Mouse (Mus musculus): ENCODE measurements at regions not wholly inside any gene's neighbourhood (a gene's known extent, or its start where the extent isn't known, plus 50 kb on each side); places are given as distances from the start of the nearest gene placed in this dataset.

DNA sequence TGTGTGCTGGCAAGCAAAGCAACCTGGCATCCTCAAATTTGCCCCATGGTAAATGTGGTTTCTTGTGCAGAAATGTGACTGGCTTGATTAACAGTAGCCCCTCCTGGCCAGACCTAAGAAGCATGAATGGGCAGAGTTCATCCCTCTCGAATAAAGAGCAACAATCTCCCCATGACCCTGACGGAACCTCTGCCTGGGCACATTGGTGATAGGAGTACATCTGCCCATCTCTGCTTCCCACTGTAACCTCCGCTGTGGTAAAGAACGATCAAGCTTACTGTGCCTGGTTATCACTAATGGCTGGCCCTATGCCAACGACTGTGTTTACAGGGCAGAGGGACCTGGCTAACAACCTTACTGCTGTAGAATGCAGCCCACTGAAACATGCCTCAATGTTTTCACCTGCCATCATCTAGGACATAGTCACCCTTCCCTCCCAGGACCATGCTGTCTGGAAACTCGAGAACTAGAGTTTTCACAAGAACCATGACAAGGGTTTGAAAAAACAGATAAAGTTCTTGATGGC lies 69.6 kb upstream of the Tspan2 start:
- Histone ChIP-seq H3K4me3 (ENCODE audit: insufficient read depth in 1 of 2, low read depth in 1 of 2, low read length in 2 of 2, poor library complexity in 1 of 2, severe bottlenecking in 1 of 2) (no peak overlapping the region), H3K36me3 (ENCODE audit: control insufficient read depth, insufficient read depth, low read length, poor library complexity, severe bottlenecking) (no peaks in the 10 kb centered on the region), H3K9ac (ENCODE audit: insufficient read depth, low read depth, low read length, poor library complexity, severe bottlenecking) (no peak overlapping the region), H3K9me3 (ENCODE audit: control insufficient read depth, insufficient read depth, low read depth, low read length) (no peaks in the 10 kb centered on the region), H3K4me1 (ENCODE audit: control insufficient read depth in 2 of 2, insufficient read depth in 2 of 2, low read length in 2 of 2, poor library complexity in 1 of 2) (no peaks in the 10 kb centered on the region), H3K27ac (ENCODE audit: insufficient read depth, low read depth, low read length, poor library complexity, severe bottlenecking) (no peak overlapping the region)
- TF ChIP-seq ZNF384 (IDR thresholded peaks at IDR 0.05; ENCODE audit: low read depth, low read length) (no peak), HCFC1 (IDR thresholded peaks at IDR 0.05; ENCODE audit: borderline replicate concordance, insufficient read depth, low read length) (no peak), CHD2 (IDR thresholded peaks at IDR 0.05; ENCODE audit: low read depth, low read length) (no peak)
- no peak for DNase-seq (ENCODE audit: low read depth, low spot score)
- in situ Hi-C loops (cut with MboI; ENCODE audit: low sequenced_read_pairs in 2 of 2, unreplicated experiment in 2 of 2), result no loop called here

DNA sequence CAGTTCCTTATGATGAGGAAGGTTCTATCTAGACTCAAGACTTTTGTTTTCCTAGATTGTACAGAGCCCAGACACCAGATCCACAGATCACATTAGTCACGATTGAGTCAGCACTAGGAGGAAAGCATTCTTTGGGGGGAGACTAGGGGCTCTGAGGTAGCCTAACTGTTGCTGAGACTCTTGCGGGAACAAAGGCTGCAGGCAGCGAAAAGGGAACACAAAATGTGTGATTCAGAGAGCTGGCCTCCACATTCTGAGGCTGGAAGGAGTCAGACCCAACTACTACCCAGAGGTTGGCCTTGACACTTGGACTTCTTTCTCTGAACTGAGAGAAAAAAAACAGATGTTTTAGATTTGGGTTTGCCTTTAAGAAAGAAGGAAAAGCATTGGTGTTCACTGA lies 66.5 kb upstream of the Tspan2 start:
- Histone ChIP-seq H3K4me3 (ENCODE audit: insufficient read depth in 1 of 2, low read depth in 1 of 2, low read length in 2 of 2, poor library complexity in 1 of 2, severe bottlenecking in 1 of 2) (no peak overlapping the region), H3K9me3 (ENCODE audit: control insufficient read depth, insufficient read depth, low read depth, low read length) (no peaks in the 10 kb centered on the region), H3K9ac (ENCODE audit: insufficient read depth, low read depth, low read length, poor library complexity, severe bottlenecking) (no peak overlapping the region), H3K36me3 (ENCODE audit: control insufficient read depth, insufficient read depth, low read length, poor library complexity, severe bottlenecking) (no peaks in the 10 kb centered on the region), H3K27ac (ENCODE audit: insufficient read depth, low read depth, low read length, poor library complexity, severe bottlenecking) (no peak overlapping the region), H3K4me1 (ENCODE audit: control insufficient read depth in 2 of 2, insufficient read depth in 2 of 2, low read length in 2 of 2, poor library complexity in 1 of 2) (no peaks in the 10 kb centered on the region)
- DNase-seq (ENCODE audit: low read depth, low spot score), result no peak
- no peak for TF ChIP-seq HCFC1 (IDR thresholded peaks at IDR 0.05; ENCODE audit: borderline replicate concordance, insufficient read depth, low read length)
- no peak for TF ChIP-seq ZNF384 (IDR thresholded peaks at IDR 0.05; ENCODE audit: low read depth, low read length)
- no peak for TF ChIP-seq ZC3H11A (IDR thresholded peaks at IDR 0.05; ENCODE audit: borderline replicate concordance, low read depth, low read length)
- no peak for TF ChIP-seq MAFK (IDR thresholded peaks at IDR 0.05; ENCODE audit: insufficient read depth, low read depth, low read length)
- no peak for TF ChIP-seq CHD2 (IDR thresholded peaks at IDR 0.05; ENCODE audit: low read depth, low read length)
- in situ Hi-C loops (cut with MboI; ENCODE audit: low sequenced_read_pairs in 2 of 2, unreplicated experiment in 2 of 2), result no loop called here

DNA sequence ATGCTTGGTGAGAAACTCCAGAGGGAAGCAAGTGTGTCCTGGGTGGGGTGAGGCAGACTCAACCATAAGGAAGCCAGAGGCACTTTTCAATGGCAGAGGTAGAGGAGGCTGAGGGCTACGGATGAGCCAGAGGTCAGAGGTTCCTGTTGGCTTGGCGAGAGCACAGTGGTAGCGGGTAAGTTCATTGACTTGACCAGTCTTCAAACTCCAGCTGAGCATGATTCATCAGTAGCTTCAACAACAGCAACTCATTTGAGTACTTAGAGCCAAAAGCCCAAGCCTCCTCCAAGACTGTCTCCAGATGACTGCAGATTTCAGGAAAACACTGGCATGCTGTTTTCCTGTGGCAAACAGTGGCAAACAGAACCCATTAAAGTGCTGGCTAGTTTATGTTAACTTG lies 65.8 kb upstream of the Tspan2 start:
- H3K36me3 ChIP-seq (ENCODE audit: control insufficient read depth, insufficient read depth, low read length, poor library complexity, severe bottlenecking), result no peaks in the 10 kb centered on the region
- in situ Hi-C loops (cut with MboI; ENCODE audit: low sequenced_read_pairs in 2 of 2, unreplicated experiment in 2 of 2), result no loop called here
- TF ChIP-seq MAFK (IDR thresholded peaks at IDR 0.05; ENCODE audit: insufficient read depth, low read depth, low read length) (no peak), CHD2 (IDR thresholded peaks at IDR 0.05; ENCODE audit: low read depth, low read length) (no peak), HCFC1 (IDR thresholded peaks at IDR 0.05; ENCODE audit: borderline replicate concordance, insufficient read depth, low read length) (no peak), ZC3H11A (IDR thresholded peaks at IDR 0.05; ENCODE audit: borderline replicate concordance, low read depth, low read length) (no peak), ZNF384 (IDR thresholded peaks at IDR 0.05; ENCODE audit: low read depth, low read length) (no peak)
- H3K9ac ChIP-seq (ENCODE audit: insufficient read depth, low read depth, low read length, poor library complexity, severe bottlenecking), result no peak overlapping the region
- no peak overlapping the region for H3K27ac ChIP-seq (ENCODE audit: insufficient read depth, low read depth, low read length, poor library complexity, severe bottlenecking)
- H3K4me1 ChIP-seq (ENCODE audit: control insufficient read depth in 2 of 2, insufficient read depth in 2 of 2, low read length in 2 of 2, poor library complexity in 1 of 2), result no peaks in the 10 kb centered on the region
- DNase-seq (ENCODE audit: low read depth, low spot score), result no peak
- H3K4me3 ChIP-seq (ENCODE audit: insufficient read depth in 1 of 2, low read depth in 1 of 2, low read length in 2 of 2, poor library complexity in 1 of 2, severe bottlenecking in 1 of 2), result no peak overlapping the region
- H3K9me3 ChIP-seq (ENCODE audit: control insufficient read depth, insufficient read depth, low read depth, low read length), result no peaks in the 10 kb centered on the region

DNA sequence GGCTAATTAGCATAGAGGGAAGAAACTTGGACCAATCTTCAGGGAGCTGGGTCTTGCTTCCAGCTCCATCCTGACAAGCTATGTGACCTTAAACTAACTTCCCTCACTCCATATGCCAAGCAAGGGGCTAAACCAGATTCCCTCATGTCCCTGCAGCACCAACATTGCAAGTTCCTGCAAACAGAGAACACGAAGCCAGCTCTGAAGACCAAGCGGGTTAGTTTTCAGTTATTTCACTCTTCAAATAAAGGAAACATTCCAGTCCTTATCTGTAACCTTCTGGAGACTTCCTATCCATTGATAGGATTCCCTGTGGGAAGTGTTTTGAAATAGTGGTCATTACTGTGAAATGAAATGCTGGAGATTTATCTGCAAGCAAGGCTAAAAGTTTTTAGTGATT lies 64.4 kb upstream of the Tspan2 start:
- Histone ChIP-seq H3K9me3 (ENCODE audit: control insufficient read depth, insufficient read depth, low read depth, low read length) (no peaks in the 10 kb centered on the region), H3K4me1 (ENCODE audit: control insufficient read depth in 2 of 2, insufficient read depth in 2 of 2, low read length in 2 of 2, poor library complexity in 1 of 2) (no peaks in the 10 kb centered on the region), H3K36me3 (ENCODE audit: control insufficient read depth, insufficient read depth, low read length, poor library complexity, severe bottlenecking) (no peaks in the 10 kb centered on the region), H3K27ac (ENCODE audit: insufficient read depth, low read depth, low read length, poor library complexity, severe bottlenecking) (no peak overlapping the region), H3K4me3 (ENCODE audit: insufficient read depth in 1 of 2, low read depth in 1 of 2, low read length in 2 of 2, poor library complexity in 1 of 2, severe bottlenecking in 1 of 2) (no peak overlapping the region), H3K9ac (ENCODE audit: insufficient read depth, low read depth, low read length, poor library complexity, severe bottlenecking) (no peak overlapping the region)
- no peak for DNase-seq (ENCODE audit: low read depth, low spot score)
- TF ChIP-seq ZNF384 (IDR thresholded peaks at IDR 0.05; ENCODE audit: low read depth, low read length), result no peak
- no peak for TF ChIP-seq HCFC1 (IDR thresholded peaks at IDR 0.05; ENCODE audit: borderline replicate concordance, insufficient read depth, low read length)
- TF ChIP-seq MAFK (IDR thresholded peaks at IDR 0.05; ENCODE audit: insufficient read depth, low read depth, low read length), result no peak
- no peak for TF ChIP-seq ZC3H11A (IDR thresholded peaks at IDR 0.05; ENCODE audit: borderline replicate concordance, low read depth, low read length)
- no peak for TF ChIP-seq CHD2 (IDR thresholded peaks at IDR 0.05; ENCODE audit: low read depth, low read length)
- in situ Hi-C loops (cut with MboI; ENCODE audit: low sequenced_read_pairs in 2 of 2, unreplicated experiment in 2 of 2), result no loop called here

DNA sequence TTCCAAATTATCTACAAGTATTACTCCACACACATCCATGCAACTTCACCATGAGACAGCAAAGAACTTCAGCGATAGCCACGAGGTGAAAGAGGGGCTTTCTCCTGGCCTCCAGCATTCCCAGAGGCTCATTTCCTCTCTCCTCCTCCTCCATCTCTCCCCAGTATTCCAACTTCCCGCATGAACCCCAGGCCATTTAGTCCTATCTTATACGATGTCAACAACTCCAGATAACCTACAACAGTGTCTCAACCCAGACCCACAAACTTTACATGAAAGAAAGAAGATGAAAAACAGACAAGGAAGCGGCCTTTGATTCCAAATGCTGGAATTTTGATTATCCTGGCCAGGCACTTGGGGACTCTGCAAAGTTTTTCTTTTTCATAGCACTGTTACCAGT lies 63.8 kb upstream of the Tspan2 start:
- Histone ChIP-seq H3K4me3 (ENCODE audit: insufficient read depth in 1 of 2, low read depth in 1 of 2, low read length in 2 of 2, poor library complexity in 1 of 2, severe bottlenecking in 1 of 2) (no peak overlapping the region), H3K4me1 (ENCODE audit: control insufficient read depth in 2 of 2, insufficient read depth in 2 of 2, low read length in 2 of 2, poor library complexity in 1 of 2) (no peaks in the 10 kb centered on the region), H3K36me3 (ENCODE audit: control insufficient read depth, insufficient read depth, low read length, poor library complexity, severe bottlenecking) (no peaks in the 10 kb centered on the region), H3K27ac (ENCODE audit: insufficient read depth, low read depth, low read length, poor library complexity, severe bottlenecking) (no peak overlapping the region), H3K9me3 (ENCODE audit: control insufficient read depth, insufficient read depth, low read depth, low read length) (no peaks in the 10 kb centered on the region), H3K9ac (ENCODE audit: insufficient read depth, low read depth, low read length, poor library complexity, severe bottlenecking) (no peak overlapping the region)
- DNase-seq (ENCODE audit: low read depth, low spot score), result no peak
- TF ChIP-seq MAFK (IDR thresholded peaks at IDR 0.05; ENCODE audit: insufficient read depth, low read depth, low read length), result no peak
- no peak for TF ChIP-seq ZC3H11A (IDR thresholded peaks at IDR 0.05; ENCODE audit: borderline replicate concordance, low read depth, low read length)
- in situ Hi-C loops (cut with MboI; ENCODE audit: low sequenced_read_pairs in 2 of 2, unreplicated experiment in 2 of 2), result no loop called here

Data from ES-E14 (cell line).